Mouse (Mus musculus) ES-CJ7 (cell line): Measurements from ENCODE around the gene Hoxb5.

Experiments used
- DNase-seq: peaks from one replicate; pipeline ENCODE4 v3.0.0; 2011; ENCODE audit warnings: low read depth, low spot score

Hoxb5 gene

GRCm38 (mm10) chr11:96303151-96304099 lies at the start of gene Hoxb5:
Gene Hoxb5 (plus strand): TSS chr11:96303336.
- DNase-seq, result peak; percentile 86

DNA sequence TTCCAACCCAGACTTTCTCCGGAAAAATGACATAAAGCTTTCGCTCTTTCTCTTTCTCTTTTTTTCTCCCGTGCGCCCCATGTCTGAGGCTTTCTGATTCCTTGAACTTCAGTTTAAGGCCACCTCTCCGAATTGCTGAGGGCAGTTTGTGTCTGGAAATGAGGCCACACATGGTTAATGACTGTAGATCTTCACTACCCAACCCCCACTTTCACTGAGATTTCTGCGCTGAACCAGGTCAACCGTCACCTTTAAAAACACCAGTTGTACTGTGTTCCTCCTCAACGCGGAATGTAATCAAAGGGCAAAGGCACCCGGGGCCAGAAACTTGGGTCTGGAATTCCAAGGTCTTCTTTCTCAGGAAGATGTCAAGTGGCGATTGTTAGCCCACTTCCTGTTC lies 48.9 kb upstream of the Hoxb5 start:
- peak; percentile 71 for DNase-seq

GRCm38 (mm10) chr11:96255111-96255995 lies 47.8 kb upstream of the Hoxb5 start:
- no peak for DNase-seq

DNA sequence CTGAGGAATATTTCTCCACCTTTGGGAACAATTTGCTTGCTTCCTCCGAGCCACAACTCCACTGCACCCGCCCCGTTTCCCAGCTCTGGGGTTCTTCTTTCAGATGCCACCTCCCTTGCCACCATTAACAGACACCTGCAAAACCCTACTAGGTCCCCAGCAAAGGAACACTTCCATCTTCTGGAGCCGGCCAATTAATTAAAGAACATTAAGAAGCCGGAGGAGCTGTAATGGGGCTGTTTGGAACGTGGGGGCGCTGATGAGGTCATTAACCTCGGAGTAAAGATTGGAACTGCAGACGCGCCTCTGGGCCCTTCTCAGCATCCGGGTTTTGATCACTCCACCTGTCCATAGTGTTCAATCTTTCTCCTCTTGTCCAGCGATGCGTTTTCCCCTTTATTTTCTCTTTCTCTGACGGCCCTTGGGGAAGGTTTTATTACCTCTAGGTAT lies 47.1 kb upstream of the Hoxb5 start:
- DNase-seq, result peak; percentile 65

GRCm38 (mm10) chr11:96257141-96257540 lies 46.0 kb upstream of the Hoxb5 start:
- DNase-seq, result no peak

DNA sequence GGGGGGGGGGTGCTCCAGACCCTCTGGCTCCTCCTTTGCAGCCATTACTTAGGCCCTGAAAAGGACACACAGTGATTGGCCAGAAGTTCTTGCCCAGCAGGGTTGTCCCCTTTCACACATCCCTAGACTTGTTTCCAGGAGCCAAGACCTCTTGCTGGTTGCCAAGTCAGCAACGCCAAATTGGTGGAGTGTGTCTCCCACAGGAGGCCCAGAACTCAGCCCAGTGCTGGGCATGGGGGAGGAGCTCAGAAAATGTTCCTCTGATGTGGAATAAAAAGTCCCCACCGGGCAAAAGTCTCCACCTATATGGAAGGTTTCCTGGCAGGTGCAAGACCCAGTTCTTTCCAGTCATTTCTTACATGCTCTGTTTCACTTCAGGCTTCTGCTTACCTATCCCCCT lies 44.1 kb upstream of the Hoxb5 start:
- DNase-seq, result no peak

- DNase-seq, result no peak
Measured at GRCm38 (mm10) chr11:96259511-96259910, 43.6 kb upstream of the Hoxb5 start.

DNA sequence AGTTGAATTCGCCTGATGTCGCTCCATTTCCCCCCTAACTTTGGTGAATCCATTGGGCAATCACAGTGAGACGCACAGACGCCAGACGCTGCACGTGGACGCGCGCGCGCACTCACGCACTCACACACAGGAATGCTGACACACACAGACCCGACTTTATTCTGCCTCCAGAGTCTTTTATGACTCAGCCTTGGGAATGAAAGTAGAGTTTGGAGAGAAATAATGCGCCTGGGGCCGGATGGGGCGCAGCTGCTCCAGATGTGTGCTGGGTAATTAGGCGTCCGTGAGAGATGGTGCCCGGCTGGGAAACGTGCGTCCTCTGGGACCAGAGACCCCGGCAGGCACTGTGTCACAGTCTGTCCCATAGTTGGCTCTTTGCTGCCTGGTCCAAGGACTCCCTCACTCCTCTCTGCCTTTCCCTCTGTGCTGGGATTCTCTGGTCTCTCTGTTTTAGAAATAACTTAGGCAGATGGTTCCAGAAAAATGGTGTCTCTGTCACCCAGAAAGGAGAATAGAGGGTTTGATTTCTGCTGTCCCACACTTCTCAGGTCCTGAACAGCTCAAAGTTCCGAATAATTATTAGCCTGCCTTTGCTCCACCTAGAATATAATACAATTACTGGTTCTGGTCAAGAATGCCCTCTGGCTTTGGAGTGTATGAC lies 42.7 kb upstream of the Hoxb5 start:
- DNase-seq, result peak; percentile 64

DNA sequence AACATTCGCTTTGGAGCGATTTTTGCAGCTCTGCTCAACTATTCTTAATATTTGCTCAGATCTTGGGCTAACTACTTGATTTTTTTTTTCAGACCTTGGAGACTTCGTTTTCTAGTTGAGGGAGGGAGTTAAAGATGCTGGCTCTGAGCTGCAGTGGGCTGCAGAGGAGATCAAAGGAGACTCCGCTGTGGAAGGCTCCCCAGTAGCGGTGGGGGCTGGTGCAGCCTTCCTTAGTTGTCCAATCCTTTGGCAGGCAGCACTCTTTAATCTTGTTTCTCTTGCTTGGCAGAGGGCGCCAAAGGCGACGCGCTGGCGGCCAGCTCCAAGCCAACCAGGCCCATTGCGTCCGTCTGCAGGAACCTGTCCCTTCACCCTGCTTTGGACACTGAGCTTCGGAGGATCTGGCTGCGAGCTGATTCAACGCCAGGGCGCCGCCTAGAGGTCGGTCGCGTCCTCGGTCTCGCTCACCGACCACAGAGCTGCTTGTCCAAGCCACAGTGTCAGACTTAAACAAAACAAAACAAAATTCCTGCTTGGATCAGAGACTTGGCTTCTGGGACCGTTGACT lies 41.7 kb upstream of the Hoxb5 start:
- DNase-seq, result peak; percentile 80

GRCm38 (mm10) chr11:96262262-96262830 lies 40.8 kb upstream of the Hoxb5 start:
- DNase-seq, result no peak

- DNase-seq, result no peak
Measured at GRCm38 (mm10) chr11:96263636-96264389, 39.3 kb upstream of the Hoxb5 start.

- DNase-seq, result no peak
Measured at GRCm38 (mm10) chr11:96264390-96265020, 38.6 kb upstream of the Hoxb5 start.

DNA sequence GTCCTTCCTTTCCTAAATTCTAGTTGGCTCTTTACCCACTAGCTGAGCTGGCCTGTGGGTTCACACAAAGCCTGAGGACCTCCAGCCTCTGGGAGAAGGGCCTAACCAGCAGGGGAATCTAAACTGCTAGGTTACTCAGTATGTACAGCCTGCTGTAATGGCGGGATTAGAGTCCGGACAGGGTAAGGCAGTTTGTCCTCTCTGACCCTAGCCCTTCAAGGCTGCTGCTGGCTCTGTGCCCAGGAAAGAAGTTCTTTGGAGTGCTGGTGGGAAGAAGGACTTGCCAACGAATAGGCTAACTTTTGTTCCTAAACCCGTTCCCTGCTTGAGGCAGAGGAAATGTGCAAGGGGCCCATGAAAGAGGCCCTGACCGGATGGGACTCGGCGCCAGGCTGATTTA lies 37.2 kb upstream of the Hoxb5 start:
- no peak for DNase-seq

DNA sequence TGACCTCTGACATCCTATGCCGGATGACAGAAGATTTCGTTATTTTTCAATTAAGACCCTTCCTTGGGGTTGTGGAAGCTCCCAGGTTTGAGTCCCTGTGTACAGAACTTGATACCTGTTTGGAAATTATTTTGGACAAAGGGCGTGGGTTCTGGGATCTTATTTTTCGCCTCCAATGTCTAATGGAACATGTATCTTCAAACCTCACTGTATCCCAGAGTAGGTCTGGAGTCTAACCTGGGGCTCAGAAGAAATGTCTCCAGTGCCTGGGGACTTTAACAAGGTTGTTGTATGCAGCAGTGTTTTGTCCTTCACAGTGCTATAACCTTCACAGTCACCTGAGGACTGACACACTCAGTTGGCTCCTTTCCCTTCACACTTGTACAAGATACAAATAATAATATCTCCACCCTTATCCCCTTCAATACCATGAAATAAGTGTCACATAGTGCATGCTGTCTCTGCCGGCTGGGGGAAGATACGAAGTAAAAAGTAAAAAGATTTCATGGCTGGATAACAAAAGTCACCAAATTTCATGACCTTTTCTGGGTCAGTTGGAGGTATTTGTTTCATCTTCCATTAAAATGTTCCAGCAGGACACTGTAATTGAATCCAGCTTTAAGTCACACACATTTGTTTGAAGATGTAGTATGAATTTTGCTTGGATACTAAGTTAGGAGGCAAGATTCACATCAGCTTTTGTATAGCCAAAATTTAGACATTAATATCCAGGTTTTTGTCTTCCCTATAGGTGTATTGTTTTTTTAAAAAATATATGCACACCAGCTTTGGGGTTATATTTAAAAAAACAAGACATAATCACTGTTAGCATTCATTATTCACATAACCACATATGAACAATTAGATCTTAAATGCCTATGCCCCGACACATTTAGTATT lies 35.9 kb upstream of the Hoxb5 start:
- DNase-seq, result no peak

GRCm38 (mm10) chr11:96268031-96268745 lies 34.9 kb upstream of the Hoxb5 start:
- no peak for DNase-seq

DNA sequence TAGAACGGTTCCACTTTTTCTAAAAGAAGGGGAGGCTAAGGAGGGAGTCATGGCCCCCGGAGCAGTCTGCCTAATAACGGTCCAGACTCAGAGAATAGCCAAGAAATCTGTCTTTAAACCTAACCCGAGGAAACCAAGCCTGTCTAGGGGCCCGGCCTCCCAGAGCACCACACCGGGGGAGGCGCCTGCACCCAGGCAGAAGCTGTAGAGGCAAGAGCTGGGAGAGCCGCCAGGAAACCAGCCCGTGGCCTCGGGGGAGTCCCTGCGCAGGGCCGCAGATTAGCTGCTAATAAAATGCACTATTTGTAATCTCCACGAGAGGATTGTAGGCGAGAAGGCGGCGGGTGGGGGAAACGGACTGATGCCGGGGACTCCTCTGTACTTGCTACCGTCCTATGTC lies 33.3 kb upstream of the Hoxb5 start:
- DNase-seq, result peak; percentile 36

DNA sequence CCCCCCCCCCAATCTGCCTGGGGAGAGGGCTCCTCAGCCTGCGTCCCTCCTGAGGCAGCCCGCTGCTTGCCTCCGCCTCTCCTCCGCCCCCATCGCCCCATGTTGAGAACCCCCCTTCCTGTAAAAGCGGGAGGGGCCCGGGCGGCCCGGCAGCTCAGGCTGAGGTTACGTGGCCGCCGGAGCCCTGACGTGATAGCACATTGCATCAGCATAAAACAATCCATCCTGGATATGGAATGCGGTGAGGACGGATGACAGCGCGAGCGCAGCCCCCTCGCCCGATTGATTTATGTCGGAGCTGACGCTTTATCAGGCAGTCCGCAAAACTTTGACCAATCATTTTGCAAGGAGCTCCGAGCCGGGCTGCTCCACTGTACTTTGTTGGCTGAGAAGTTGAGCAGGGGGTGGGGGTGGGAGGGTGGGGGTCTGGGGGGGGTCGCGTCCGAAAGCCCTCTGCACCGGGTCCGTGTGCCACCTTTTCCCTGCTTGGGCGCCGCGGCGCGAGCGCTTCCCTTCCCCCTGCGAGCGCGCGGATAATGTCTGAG lies 32.1 kb upstream of the Hoxb5 start, which contains the start of gene Hoxb9:
Gene Hoxb9 (plus strand): TSS at position 462 of the 545 bp plus-strand sequence.
- DNase-seq, result peak; percentile 55

- peak; percentile 70 for DNase-seq
Measured at GRCm38 (mm10) chr11:96271541-96272011, 31.6 kb upstream of the Hoxb5 start.
